Mouse (Mus musculus) skeletal muscle tissue, adult 2 months (tissue): ENCODE data around the gene Top2a.

Experiments
- DNase-seq: peaks from one replicate; pipeline ENCODE4 v3.0.0-alpha.2; 2012; ENCODE audit warnings: low read depth, low spot score

The Top2a gene

GRCm38 (mm10) chr11:98949958-98950460 lies 74.0 kb downstream of the Top2a start:
- no peak for DNase-seq

GRCm38 (mm10) chr11:98949242-98949957 lies 74.6 kb downstream of the Top2a start:
- no peak for DNase-seq

- no peak for DNase-seq
These were observed 75.9 kb downstream of the Top2a start for GRCm38 (mm10) chr11:98947969-98948569.

- DNase-seq, result no peak
These were observed 78.4 kb downstream of the Top2a start for GRCm38 (mm10) chr11:98945605-98945977.

- no peak for DNase-seq
These were observed 78.9 kb downstream of the Top2a start for GRCm38 (mm10) chr11:98944897-98945604.

DNA sequence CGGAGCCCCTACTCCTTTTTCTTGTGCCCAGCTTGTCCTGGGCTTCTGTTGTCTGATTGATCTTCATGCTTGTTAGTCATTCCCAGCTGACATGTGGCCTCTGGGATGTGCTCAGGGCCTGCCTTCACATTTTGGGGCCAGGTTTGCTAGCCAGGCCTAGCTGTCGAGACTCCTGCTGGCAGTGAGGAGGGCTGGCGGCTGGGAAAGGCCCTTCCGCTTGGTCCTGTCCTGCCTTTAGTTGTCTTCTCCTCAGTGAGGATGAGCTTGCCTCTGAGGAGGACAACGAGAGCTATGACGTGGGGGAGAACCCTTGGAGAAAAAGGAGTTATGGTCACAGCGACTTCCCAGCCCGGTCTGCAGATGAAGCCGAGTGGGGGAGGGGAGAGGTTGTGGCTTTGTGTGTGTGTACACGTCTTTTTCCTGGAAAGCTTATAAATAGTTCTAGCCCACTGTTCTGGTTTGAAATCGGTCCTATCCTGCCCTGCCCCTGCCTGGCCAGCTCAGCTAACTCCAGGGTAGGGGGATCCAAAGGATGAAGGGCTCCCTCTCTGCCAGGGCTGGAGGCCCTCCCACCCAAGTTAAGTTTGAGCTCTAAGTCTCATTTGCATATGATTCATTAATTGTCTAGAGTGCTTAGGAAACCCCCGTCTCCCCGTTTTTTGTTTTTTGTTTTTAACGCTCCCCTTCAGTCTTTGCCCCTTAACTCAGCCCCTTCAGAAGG lies 80.1 kb downstream of the Top2a start:
- DNase-seq, result no peak
